Mouse (Mus musculus) heart, embryonic 11.5 days (tissue): ENCODE results near the gene Clec2i. TPM values are rescaled to one million over a fixed set of nuclear protein-coding genes. Genes with fewer than 3 reads are reported as not detected.
"Not testable (repeated sequence)": the region's sequence is repeated elsewhere in the genome, so short reads cannot be mapped to it uniquely, and the experiment has no call there.

Experiments
- ATAC-seq: fragments of 200-750 bp; cut with Nextera tagmentation; replicated peaks from 2 replicates; pipeline ENCODE4 v1.8.0; 2017; ENCODE audit warnings: moderate library complexity; ENCODE audit not compliant: insufficient number of reproducible peaks, low FRiP score, low TSS enrichment
- H3K27ac ChIP-seq: fragments of 300-500 bp; sonication (generic); 2 replicates; pipeline ENCODE4 v1.5.1; 2014; ENCODE audit warnings: mild to moderate bottlenecking, low read depth, low read length
- H3K27me3 ChIP-seq: fragments of 300-500 bp; sonication (generic); 2 replicates; pipeline ENCODE4 v1.6.1; 2014; ENCODE audit warnings: mild to moderate bottlenecking, low read length, mixed read lengths; ENCODE audit not compliant: control insufficient read depth, insufficient read depth
- H3K36me3 ChIP-seq: fragments of 300-500 bp; sonication (generic); 2 replicates; pipeline ENCODE4 v1.6.1; 2014; ENCODE audit warnings: mild to moderate bottlenecking, low read length, moderate library complexity, mixed read lengths; ENCODE audit not compliant: control insufficient read depth, insufficient read depth
- H3K4me1 ChIP-seq: fragments of 300-500 bp; sonication (generic); 2 replicates; pipeline ENCODE4 v1.6.1; 2014; ENCODE audit warnings: low read length; ENCODE audit not compliant: control insufficient read depth, insufficient read depth
- H3K4me2 ChIP-seq: fragments of 300-500 bp; sonication (generic); 2 replicates; pipeline ENCODE4 v1.6.1; 2014; ENCODE audit warnings: mild to moderate bottlenecking, moderate library complexity
- H3K4me3 ChIP-seq: fragments of 300-500 bp; sonication (generic); 2 replicates; pipeline ENCODE4 v1.5.1; 2014; ENCODE audit warnings: low read depth, low read length
- H3K9ac ChIP-seq: fragments of 300-500 bp; sonication (generic); 2 replicates; pipeline ENCODE4 v1.6.1; 2014; ENCODE audit warnings: mild to moderate bottlenecking, low read depth, low read length, moderate library complexity
- H3K9me3 ChIP-seq: fragments of 300-500 bp; sonication (generic); replicated peaks from 2 replicates; pipeline ENCODE4 v1.6.1; 2016; ENCODE audit warnings: low read length; ENCODE audit not compliant: control insufficient read depth
- WGBS: fragments of 180-500 bp; shearing (Covaris S2); extraction: QIAGEN DNeasy Blood & Tissue Kit; methylation state at CpG from one replicate; pipeline ENCODE4 v1.1.7; 2014; ENCODE audit not compliant: insufficient replicate concordance; 5-methylcytosine and 5-hydroxymethylcytosine counted together
- polyA plus RNA-seq: library from polyadenylated mRNA; unstranded; fragments of >200 nt; fragmentation: Nextera tagmentation; extraction: Ambion mirVana; gene quantifications from 2 replicates; pipeline ENCODE4 v1.2.1, GENCODE M21; 2014

The Clec2i gene
- not detected in 2 replicates for polyA plus RNA-seq

- H3K4me1 ChIP-seq, H3K27me3 ChIP-seq, H3K4me2 ChIP-seq, H3K9me3 ChIP-seq, H3K4me3 ChIP-seq, H3K36me3 ChIP-seq, H3K9ac ChIP-seq, H3K27ac ChIP-seq, ATAC-seq: not testable (repeated sequence)
- 71% methylated on average over 5 of the region's 6 CpGs for WGBS
Measured at GRCm38 (mm10) chr6:128887091-128887790, at the start of gene Clec2i. Gene Clec2i, plus strand, starts transcription at chr6:128887588.

DNA sequence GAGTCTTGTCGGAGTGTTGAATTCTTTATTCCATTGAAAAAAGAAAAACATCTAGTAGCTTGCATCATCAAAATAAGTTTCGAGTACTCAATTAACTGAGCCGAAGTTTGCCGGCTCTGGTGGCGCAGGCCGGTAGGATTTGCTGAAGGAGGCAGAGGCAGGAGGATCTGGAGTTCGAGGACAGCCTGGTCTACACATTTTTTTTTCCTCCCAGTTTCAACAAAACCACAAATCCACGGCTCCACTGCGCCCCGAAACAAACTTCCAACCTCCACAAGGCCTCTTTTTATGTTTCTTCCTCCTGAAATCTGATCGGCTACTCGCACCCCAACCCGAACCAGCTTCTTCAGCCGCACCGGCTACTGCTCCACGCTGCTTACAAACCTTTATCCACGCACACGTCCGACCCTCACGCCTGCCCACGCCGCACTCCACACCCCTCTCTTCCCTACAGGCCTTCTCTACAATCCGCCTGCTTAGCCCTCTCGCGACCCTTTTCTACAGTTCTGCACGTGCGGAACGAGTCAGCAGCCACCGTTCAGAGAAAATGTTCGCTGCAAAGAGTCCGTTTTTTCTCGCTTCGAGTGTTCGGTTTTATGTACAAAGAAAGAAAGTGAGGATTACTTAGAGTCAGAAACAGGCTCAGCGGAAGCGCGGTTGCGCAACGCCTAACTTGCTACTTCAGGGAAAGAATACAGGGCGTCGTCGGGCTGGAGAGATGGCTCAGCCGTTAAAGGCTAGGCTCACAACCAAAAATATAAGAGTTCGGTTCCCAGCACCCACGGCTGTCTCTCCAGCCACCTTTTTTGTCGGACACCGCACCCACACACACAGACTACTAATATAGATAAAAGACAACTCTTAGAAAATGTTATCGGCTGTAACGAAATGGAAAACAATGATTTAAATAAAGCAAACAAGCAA is 48.8 kb upstream of the Clec2i start:
- Histone ChIP-seq H3K27ac (peak overlapping the region; percentile 89), H3K4me2 (peak overlapping the region; percentile 82), H3K27me3 (no peaks in the 10 kb centered on the region), H3K9ac (peak overlapping the region; percentile 93), H3K4me1 (peaks cover 3% of the 10 kb centered on the region; the same call in 1 of the 2 replicates), H3K9me3 (no peaks in the 10 kb centered on the region), H3K4me3 (peak overlapping the region; percentile 85), H3K36me3 (no peaks in the 10 kb centered on the region)
- ATAC-seq, result peak; percentile 74
- under 1% methylated on average over 49 of the region's 49 CpGs for WGBS

GRCm38 (mm10) chr6:128839266-128839771 is 48.1 kb upstream of the Clec2i start:
- H3K36me3 ChIP-seq, result no peaks in the 10 kb centered on the region
- H3K9me3 ChIP-seq, result no peaks in the 10 kb centered on the region
- peak overlapping the region; percentile 85 for H3K4me3 ChIP-seq
- peaks cover 3% of the 10 kb centered on the region; the same call in 1 of the 2 replicates for H3K4me1 ChIP-seq
- H3K9ac ChIP-seq, result peak overlapping the region; percentile 67; the same call in 1 of the 2 replicates
- peak overlapping the region; percentile 82 for H3K4me2 ChIP-seq
- peak overlapping the region; percentile 77 for H3K27ac ChIP-seq
- under 1% methylated on average over 17 of the region's 17 CpGs for WGBS
- peak; percentile 23; the same call in 1 of the 2 replicates for ATAC-seq
- no peaks in the 10 kb centered on the region for H3K27me3 ChIP-seq

- Histone ChIP-seq H3K4me3 (peak overlapping the region; percentile 85; the same call in 1 of the 2 replicates), H3K27ac (no peak overlapping the region), H3K9ac (no peak overlapping the region), H3K4me2 (peak overlapping the region; percentile 82), H3K4me1 (peaks cover 3% of the 10 kb centered on the region; the same call in 1 of the 2 replicates), H3K27me3 (no peaks in the 10 kb centered on the region), H3K36me3 (no peaks in the 10 kb centered on the region), H3K9me3 (no peaks in the 10 kb centered on the region)
- 63% methylated on average over 7 of the region's 7 CpGs for WGBS
- no peak for ATAC-seq
Measured at GRCm38 (mm10) chr6:128839921-128840320, 47.5 kb upstream of the Clec2i start.

- WGBS, result 82% methylated on average over 3 of the region's 3 CpGs
- H3K27me3 ChIP-seq, H3K4me1 ChIP-seq, H3K36me3 ChIP-seq, H3K9ac ChIP-seq, H3K4me2 ChIP-seq, H3K9me3 ChIP-seq, H3K27ac ChIP-seq, ATAC-seq, H3K4me3 ChIP-seq: not testable (repeated sequence)
Measured at GRCm38 (mm10) chr6:128840669-128841068, 46.7 kb upstream of the Clec2i start.

DNA sequence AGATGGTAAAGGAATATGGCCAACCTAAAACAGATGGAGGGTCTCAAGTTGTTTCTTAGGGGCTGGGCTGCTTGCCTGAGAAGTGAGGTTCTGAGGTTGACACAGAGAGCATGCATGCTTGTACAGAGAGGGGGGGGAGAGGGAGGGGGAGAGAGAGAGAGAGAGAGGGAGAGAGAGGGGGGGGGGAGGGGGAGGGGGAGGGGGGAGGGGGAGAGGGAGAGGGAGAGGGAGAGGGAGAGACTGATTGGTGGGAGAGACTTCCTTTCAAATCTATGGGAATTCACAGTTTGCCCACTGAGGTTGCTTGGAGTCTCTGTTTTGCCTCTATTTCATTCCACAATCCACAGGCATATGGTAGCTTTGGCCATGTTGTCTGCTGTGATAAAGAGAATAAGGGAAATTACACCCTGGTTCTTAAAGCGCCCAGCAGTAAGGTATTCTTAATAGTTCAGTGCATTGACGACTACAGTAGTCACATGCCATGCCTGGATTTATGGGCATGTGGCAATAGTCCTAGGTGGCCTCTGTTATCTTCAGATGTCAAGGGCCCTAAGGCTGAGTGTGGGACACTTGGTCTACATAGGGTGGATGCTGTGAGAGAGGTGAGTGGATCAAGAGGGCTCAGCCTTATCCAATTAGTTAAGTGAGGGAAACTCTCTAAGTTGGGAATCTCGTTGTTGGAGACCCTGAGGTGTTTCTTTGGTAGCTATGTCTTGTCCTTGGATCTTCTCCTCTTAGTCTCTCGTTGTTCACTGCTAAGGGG is 45.9 kb upstream of the Clec2i start:
- Histone ChIP-seq H3K27me3 (no peaks in the 10 kb centered on the region), H3K4me3 (peak overlapping the region; percentile 87), H3K36me3 (no peaks in the 10 kb centered on the region), H3K9ac (no peak overlapping the region), H3K4me2 (peak overlapping the region; percentile 82), H3K27ac (no peak overlapping the region), H3K4me1 (no peaks in the 10 kb centered on the region; the same call in 1 of the 2 replicates), H3K9me3 (no peaks in the 10 kb centered on the region)
- 40% methylated on average over 4 of the region's 4 CpGs for WGBS
- ATAC-seq, result no peak

DNA sequence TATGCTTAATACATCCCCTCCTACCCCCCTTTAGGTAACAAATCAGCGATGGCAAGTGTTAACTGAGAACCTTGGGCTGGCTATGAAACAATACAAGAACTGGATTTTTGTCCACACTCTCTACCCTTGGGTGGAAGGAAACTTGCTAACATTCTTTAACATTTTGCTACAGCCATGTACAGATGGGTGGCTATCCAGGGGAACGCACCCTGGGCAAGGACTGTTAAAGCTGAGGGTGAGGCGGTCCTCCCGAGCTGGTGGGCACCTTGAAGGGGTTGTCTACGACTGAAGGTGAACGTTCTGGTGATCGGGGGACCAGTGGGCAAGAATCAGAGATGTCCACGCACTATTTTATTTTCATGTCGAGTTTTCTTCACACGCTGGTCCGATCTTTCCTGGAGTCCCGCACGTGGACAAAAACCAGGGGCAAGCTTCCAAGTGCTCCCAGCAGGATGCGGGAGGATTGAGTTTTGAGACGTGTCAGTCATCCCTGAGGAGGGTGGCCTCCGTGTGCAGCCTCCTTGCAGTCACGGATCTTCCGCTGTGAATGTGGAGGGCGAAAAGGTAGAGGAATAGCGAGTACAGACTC is 44.9 kb upstream of the Clec2i start:
- no peaks in the 10 kb centered on the region for H3K9me3 ChIP-seq
- peak overlapping the region; percentile 87 for H3K4me3 ChIP-seq
- H3K36me3 ChIP-seq, result no peaks in the 10 kb centered on the region
- no peak for ATAC-seq
- WGBS, result 2% methylated on average over 20 of the region's 20 CpGs
- H3K4me1 ChIP-seq, result no peaks in the 10 kb centered on the region; the same call in 1 of the 2 replicates
- no peaks in the 10 kb centered on the region for H3K27me3 ChIP-seq
- peak overlapping the region; percentile 87 for H3K9ac ChIP-seq
- H3K27ac ChIP-seq, result peak overlapping the region; percentile 76; the same call in 1 of the 2 replicates
- H3K4me2 ChIP-seq, result peak overlapping the region; percentile 82
